Mouse (Mus musculus) C2C12 (cell line): Measurements from ENCODE around the gene Camkmt.

Experiments
- CTCF ChIP-seq: IDR thresholded peaks from one replicate; pipeline ENCODE4 v1.5.1; 2011; ENCODE audit not compliant: control insufficient read depth, insufficient read depth, insufficient read length
- MAX ChIP-seq: IDR thresholded peaks from one replicate; pipeline ENCODE4 v1.6.1; 2011; ENCODE audit warnings: mild to moderate bottlenecking, control low read depth
- MYOG ChIP-seq: IDR thresholded peaks from one replicate; pipeline ENCODE4 v1.6.1; 2011; ENCODE audit not compliant: control insufficient read depth, insufficient read length; ENCODE audit errors: extremely low read depth
- USF1 ChIP-seq: IDR thresholded peaks from one replicate; pipeline ENCODE4 v1.6.1; 2011; ENCODE audit warnings: low read depth, mild to moderate bottlenecking, control low read depth, moderate library complexity

- no peak for TF ChIP-seq MYOG
- no peak for TF ChIP-seq CTCF
- no peak for TF ChIP-seq USF1
- TF ChIP-seq MAX, result no peak
These were observed 9.6 kb upstream of the Camkmt start for GRCm38 (mm10) chr17:85080781-85081180.
